Mouse (Mus musculus): Measurements from ENCODE around the gene D630003M21Rik.

Gene D630003M21Rik

DNA sequence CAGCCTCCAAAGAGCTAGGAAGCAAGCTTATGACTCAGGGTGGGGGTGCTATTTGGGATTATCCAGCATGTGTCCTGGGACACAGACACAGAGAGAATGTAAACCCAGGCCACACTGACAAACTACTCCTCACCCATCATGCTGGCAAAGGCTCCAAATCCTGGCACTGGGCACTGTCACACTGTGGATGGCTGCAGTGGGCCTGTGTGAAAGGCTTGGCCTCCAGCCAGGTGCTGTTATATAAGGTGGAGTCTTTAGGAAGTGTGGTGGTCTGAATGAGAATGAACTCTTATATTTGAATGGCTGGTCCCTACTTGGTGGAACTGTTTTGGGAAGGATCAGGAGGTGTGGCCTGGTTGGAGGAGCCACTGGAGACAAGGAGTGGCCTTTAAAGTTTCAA lies 7.7 kb upstream of the D630003M21Rik start:
- no peak for DNase-seq (ENCODE audit: low spot score in 2 of 2)

DNA sequence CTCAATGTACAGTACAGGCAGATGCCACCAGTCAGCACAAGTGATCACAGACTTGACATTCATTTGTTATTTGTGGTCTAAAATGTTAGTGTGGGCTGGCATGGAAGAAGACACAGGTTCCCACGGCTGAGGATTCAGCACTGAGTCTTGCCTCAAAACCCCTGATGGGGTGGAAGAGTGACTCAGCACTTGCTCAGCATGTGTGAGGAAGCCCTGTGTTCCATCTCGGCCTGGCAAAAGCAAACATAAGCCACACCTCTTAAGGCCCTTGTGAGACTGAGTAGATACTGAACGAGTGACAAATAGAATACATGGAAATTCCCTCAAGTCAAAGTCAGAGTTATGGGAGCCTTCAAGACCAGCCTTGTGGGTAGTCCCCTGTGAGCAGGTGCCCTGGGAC lies 4.1 kb upstream of the D630003M21Rik start:
- DNase-seq (ENCODE audit: low spot score in 2 of 2), result no peak

DNA sequence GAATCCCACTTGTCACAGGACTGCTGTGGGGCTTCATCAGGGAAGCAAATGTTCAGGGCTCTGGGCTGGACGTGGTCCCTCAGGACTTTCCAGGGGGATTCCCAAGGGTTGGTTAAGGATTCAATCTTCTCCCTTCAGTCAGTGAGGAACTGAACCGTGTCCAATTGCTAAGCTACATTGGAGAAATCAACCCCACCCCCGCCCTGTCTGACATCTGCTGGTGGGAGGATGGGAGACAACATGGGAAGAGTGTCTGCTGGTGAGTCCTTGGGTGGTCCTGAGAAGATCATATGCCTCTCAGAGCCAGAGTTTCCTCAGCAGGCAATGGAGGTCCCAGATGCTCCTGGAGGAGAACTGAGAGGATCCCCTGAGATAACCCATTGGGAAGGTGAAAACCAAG lies 3.4 kb upstream of the D630003M21Rik start:
- DNase-seq (ENCODE audit: low spot score in 2 of 2), result no peak

DNA sequence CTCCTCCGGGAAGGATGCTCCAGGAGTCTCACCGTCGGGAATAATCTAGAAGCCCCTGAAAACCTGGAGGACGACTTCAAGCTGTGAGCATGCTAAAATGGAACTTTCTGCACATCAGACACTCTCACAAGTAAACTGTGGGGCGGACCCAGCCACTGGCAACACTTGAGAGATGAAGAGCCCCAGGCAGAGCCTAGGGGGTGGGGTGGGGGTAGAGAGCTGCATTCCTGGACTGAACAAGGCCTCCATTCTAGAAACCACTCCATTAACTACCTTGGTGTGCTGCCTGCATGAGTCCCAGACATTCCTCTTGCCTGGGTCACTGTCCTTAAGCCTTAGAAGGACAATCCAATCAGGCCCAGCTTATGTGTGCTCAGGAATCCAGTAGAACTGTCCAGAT lies 2.0 kb upstream of the D630003M21Rik start:
- DNase-seq (ENCODE audit: low spot score in 2 of 2), result no peak

DNA sequence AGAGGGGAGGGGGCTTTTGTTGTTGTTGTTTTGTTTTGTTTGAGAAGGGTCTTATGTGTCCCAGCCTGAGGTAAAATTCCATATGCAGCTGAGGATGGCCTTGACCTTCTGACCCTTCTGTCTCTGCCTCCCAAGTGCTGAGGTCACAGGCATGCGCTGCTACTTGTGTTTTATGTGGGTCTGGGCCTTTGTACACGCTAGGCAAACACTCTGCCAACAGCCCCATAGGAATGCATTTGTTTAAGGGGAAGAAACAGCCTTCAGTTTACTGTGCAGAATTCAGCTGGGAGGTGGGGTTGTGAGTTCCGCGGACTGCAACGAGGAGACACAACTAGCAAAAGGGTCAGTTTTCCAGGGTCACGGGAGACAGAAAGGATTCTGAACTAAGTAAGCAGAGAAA lies 1.6 kb upstream of the D630003M21Rik start:
- DNase-seq (ENCODE audit: low spot score in 2 of 2), result no peak

DNA sequence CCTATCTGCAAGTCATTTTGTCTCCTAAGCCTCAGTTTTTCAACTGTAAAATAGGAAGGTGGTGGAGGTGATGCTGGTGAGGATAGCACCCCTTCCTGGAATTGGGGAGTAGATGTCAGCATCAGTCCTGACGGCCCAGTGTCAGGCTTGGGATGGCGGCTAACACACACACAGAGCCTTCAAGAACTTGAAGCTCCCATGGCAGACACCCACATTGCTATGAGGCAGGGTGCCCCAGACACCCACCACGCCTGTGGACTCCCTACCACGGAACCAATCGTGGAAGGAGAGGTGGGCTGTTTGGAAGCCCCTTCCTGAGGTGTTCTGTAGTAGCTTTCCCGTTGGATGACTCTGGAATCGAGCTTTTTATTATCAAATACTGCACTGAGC lies 476 bp upstream of the D630003M21Rik start:
- no peak for DNase-seq (ENCODE audit: low spot score in 2 of 2)

DNA sequence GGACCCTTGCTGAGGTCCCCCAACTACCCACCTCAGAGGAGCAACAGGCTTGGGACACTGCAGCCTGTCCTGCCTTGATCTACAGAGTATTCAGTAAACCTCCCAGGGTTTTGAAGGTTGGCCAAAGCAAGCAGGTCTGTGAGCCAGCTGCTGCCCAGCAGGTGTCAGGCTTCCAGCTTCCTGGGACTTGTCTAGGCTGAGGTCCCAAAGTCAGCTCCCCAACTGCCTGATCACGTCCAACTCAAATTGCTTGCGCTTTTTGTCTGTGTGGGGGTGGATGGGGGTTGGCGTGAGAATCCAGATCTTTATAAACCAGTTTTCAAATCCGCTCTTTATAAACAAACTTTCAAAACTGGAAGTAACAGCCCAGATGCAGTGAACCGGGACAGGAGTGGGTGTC lies 3.7 kb downstream of the D630003M21Rik start:
- no peak for DNase-seq (ENCODE audit: low spot score in 2 of 2)

DNA sequence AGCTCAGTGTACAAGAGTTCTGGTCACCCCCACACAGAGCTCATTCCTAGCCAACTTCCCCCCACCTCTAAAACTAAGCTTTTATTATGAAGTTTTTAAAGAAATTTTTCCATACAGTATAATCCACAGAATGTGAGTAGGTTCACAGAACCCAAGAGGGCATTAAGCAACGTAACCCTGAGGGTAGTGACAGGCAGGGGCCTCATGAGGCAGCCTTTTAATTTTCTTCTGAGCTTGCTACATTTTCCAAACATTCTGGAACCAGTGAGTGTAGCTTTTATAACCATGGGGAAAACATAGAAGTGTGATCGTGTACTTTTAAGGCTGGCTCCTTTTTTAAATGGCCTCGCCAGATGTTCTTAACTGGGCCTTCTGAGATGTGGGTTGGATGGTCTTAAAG lies 5.5 kb downstream of the D630003M21Rik start:
- no peak for DNase-seq (ENCODE audit: low spot score in 2 of 2)

DNA sequence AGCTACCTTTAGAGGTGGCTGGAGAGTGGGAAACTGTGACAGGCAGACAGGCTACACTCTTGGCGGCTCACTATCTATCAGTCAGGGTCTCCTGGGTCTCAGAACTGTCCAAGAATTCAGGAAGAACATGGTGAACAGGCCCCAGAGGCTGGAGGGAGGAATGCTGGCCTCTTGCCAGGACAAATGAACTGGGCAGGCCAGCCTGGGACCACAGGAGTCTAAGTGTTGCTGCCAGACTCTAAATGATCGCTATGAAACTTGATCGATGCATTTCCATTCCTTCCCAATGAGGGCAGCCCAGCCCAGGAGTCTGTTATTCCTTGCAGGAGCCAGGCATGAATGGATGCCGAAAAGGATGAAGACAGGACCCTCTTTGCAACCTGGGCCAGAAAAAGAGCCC lies 6.4 kb downstream of the D630003M21Rik start:
- no peak for DNase-seq (ENCODE audit: low spot score in 2 of 2)

DNA sequence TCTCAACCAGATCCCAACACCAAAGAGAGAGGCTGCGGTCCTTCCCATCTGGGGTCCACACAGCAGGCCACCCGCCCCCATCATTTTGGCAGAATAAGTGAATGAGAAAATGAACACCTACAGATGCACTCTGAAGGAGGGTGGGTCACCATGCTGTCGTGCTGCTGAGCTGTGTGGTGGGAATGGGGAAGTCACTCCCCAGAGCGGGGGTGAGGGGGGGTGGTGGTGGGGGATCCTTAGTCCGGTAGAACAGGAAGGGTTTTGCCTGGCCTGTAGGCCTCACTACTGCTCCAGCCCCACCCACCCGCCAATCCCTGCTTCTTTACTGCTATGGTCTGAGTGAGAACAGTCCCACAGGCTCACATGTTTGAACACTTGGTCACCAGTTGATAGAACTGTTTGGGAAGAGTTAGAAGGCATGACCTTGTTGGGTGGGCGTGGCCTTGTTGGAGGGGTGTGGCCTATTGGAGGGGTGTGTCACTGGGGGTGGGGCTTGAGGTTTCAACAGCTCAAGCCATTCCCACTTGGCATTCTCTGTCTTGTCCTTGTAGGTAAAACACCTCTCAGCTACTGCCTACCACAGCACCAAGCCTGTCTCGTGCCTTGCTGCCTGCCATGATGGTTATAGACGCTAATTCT lies 7.5 kb downstream of the D630003M21Rik start:
- no peak for DNase-seq (ENCODE audit: low spot score in 2 of 2)

DNA sequence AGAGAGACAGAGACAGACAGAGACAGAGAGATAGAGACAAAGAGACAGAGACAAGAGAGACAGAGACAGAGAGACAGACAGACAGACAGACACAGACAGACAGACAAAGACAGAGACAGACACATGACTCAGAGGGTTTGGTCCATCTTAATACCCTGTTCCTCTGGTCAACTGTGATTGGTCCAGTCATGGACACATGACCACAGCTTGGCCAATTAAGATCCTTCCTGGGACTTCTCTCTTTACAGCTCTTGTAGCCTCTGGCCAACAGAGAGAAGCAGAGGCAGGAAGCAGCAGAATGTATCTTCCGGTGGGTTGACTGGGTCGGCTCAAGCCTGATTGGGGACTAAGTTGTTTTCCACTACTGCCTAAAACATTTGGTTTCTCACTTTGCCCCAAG lies 9.5 kb downstream of the D630003M21Rik start:
- no peak for DNase-seq (ENCODE audit: low spot score in 2 of 2)

DNA sequence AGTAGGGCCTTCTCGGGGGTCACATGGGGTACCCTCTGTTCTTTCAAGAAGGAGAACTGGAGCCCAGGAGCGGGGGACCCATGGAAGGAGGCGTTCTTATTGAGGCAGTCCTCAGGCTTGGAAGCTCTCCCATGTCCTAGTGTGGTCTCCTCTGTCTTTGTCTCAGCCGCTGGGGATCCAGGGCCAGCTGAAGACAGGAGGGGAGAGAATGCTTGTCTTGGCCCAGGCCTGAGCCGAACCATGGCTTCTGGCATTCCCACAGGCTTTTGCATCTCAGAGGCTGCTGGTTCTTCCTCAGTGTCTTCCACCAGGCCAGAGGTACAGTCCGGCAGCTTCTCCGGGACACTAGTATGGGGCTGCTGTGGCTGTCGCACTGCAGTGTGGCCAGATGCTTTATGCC lies 12.5 kb downstream of the D630003M21Rik start:
- DNase-seq (ENCODE audit: low spot score in 2 of 2), result no peak

DNA sequence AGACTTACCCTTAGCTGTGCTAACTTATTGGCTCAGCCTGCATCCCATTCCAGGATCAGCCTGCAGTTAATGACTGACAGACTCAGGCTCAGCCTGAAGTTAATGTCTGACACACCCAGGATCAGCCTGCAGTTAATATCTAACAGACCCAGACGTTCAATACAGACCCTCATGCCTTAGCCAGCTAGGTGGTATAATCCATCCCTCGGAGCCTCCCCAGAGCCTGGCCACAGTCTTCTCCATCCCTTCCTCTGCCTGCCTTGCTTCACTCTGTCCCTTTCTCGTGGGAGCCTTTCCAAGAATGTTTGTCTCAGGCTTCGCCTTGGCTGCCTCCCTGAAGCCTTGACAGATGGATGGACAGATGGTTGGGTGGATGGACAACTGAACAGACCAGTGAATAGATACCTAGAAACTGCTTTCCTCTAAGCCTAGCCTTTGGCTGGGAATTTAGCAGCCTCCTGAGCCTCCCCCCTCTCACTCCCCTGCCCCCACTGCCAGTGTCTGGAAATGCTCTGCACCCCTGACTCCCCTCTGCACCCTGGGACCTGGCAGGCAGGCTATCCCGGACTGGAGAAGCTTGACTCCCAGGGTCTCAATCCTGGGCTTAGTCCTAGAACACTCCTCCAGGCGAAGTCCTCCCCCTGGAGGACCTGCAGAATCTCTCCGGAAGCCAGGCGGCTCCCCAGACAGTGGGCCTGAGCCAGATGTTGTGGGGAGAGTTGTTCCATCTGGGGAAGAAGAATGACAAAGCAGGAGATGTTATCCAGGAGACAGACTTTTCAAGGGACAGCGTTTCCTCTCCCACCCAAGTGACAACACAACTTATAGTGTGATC lies 13.5 kb downstream of the D630003M21Rik start:
- DNase-seq (ENCODE audit: low spot score in 2 of 2), result no peak

DNA sequence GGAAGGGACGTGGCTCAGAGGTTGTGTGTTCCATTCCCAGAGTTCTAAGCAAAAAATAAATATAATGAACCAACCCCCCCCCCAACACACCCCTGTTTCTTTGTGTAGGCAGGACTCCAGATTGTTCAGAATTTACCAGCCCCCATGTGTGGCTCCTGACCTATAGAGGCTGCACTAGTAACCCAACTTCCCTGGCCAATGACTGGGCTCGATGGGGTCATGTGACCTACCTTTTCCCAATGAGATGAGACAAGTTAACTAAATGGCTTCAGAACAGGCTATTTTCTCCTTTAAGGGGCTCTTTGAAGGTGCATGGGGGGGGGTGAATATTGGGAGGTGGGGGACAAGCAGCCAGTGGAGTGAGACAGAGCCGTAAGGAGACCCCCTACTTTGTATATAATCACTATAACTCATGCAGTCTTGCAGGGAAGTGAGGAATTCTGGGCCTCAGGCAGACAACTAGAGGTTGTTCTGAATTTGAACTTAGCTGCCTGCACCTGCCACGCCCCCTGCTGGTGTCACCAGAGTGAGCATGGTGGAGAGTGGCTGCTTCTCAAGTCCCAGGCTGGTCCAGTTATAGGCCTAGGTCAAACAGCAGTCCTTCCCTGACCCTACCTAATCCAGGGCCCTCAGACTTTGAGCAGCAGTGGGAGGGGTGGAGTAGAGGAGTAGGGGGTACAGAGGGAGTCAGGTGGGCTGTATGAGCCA lies 17.1 kb downstream of the D630003M21Rik start:
- no peak for DNase-seq (ENCODE audit: low spot score in 2 of 2)

DNA sequence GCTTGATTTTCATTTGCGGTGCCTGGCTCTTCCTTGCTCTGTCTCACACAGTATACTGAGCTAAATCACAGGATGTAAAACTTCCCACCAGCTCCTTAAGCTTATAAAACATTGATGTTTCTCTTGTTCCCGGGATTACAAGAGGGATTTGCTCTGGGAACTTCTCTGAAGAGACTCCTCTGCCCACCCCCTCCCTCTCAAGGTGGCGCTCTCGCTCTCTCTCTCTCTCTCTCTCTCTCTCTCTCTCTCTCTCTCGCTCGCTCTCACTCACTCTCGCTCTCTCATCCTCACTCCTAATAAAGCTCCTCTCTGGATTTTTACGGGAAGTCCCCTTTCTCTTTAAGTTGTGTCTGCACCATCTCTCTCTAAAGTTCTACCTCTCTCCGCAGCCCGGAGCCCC lies 18.1 kb downstream of the D630003M21Rik start:
- DNase-seq (ENCODE audit: low spot score in 2 of 2), result no peak

DNA sequence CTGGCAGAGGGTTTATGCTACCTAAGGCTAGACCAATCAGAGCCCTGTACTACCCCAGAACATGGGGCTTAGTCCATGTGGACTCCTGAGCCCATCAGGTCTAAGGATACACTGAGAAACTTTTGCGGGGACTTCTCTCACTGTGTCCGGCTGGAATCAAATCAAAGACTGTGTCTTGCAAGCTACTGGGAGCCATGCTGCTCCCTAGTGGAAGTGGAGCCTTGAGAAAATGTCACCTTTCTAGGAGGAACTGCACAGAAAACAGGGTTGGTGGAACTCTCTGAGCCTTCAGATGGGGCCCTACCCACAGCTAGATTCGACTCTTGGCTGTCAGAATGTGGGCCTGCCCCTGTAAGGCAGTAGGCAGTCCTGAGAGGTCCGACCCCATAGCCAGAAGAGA lies 18.5 kb downstream of the D630003M21Rik start:
- peak in 1 of 2 experiments; percentile 42 for DNase-seq (ENCODE audit: low spot score in 2 of 2)

DNA sequence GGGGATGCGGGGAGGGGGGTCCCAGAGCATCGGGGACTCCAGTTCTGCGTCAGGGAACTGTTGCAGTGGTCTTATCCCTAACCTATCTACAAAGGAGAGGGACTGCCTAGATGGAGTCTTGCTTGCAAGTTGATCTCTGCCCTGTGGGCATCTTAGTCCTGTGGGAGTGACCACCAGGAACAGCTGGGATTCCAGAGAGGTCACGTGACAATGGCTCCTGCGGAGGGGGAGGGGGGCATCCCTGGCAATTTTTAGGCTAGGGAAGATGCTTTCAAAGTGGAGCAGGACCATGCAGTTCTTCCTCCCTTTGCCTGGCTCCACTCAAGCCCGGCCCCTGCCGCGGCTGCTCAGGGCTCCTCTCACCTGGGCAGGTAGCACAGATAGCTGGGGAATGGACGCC lies 19.2 kb downstream of the D630003M21Rik start:
- DNase-seq (ENCODE audit: low spot score in 2 of 2), result no peak

DNA sequence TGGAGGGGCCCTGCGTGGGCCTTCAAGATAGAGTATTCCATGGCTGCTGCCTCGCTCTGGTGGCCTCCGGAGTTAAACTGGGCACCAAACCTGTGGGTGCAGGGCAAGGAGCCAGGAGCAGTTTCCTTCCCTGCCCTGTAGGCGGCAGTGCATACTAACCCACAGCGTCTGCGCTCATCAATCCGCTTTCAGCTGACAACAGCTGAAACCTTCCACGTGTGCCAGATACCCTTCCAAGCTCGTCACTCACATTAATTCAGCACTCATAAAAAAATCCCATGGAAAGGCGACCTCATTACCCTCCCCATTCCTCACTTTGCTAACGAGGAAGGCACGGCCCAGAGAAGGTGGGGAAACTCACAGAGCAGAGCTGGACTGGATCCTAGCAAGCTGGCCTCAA lies 21.2 kb downstream of the D630003M21Rik start:
- peak in 1 of 2 experiments; percentile 68 for DNase-seq (ENCODE audit: low spot score in 2 of 2)

DNA sequence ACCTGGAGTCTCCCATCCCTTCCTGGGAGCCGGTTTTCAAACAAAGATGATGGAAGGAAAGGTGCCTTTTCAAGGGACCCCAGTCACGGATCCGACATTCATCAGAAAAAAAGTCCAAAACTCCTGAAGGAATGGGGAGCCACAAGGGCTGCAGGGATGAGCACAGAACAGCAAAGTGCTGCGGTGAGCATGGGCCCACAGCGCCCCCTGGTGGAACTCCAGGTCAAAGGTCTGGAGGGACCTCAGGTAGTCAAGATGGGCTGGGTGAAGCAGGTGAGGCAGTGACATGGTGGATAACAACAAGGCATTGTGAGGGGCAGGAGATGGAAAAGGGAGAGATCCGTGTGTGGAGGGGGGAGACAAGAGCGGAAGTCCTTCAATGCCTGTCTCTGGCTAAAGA lies 24.9 kb downstream of the D630003M21Rik start:
- peak; percentile 51 to 75 for DNase-seq (ENCODE audit: low spot score in 2 of 2)

DNA sequence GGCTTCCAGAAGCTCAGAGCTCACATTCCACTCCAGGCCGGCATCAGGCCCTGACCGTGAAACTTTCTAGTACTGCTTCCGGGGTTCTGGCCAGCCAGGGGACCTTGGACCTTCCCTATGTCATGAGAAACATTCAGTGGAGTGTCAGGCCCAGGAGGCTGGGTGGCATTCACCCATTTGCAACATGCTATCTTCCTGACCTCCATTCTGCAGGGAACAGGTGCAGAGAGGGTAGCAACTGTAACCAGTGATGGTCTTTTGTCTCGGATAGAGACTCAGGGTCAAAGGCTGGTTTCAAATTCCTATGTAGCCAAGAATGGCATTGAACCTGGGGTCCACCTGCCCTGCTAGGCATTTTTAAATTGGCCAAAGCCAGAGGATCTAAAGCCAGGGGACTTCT lies 25.3 kb downstream of the D630003M21Rik start:
- no peak for DNase-seq (ENCODE audit: low spot score in 2 of 2)

DNA sequence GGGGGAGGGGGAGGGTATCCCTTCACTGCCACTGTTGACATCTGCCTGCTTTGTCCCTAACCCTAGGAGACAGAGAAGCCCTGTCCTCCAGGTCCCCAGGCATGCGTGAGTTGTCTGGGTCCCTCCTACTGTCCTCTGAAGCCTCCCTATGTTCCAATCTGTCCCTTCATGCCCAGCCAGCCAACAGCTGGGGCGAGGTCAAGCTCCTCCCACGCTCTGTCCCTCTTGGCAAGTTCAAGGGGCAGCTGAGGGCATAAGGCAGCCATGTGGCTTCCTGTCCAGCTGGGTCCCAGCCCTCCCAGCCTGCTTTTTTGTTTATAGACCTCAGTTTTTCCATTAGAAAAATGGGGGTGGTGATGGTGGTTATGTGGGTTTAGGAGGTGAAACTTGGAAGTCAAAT lies 29.7 kb downstream of the D630003M21Rik start:
- DNase-seq (ENCODE audit: low spot score in 2 of 2), result no peak

DNA sequence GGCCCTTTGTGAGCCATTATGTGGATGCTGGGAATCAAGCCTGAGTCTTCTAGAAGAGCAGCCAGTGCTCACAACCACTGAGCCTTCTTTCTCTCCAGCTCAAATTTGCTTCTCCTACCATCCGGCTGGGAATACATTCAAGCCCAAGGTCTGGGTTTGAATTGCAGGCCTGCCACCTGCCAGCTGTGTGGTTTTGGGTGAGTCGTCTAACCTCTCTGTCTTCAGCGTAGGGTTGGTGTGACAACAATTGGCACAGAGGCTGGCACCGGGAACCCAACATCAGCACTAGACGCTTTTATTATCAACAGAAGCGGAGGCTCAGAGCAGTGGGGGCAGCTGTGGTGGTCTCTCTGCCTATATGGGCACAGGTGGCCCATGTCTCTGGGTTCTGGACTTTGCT lies 30.2 kb downstream of the D630003M21Rik start:
- DNase-seq (ENCODE audit: low spot score in 2 of 2), result no peak

DNA sequence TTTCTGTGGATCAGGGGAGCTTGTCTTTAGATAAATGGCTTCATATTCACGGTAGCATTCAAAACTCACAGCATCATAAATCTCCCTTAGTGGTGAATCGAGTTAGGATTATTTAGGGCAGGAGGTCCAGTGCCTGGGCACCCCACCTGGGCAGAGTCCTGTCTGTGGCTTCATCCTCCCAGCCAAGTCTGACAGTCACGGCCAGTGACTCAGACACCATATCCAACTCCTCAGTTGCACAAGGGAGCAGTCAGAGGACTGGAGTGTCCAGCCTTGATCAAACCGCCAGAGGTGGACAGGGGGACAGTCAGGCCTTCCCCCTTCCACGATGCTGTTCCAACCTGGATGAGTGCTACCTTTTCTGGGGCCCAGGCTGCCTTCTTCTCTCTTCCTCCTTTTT lies 31.1 kb downstream of the D630003M21Rik start:
- no peak for DNase-seq (ENCODE audit: low spot score in 2 of 2)
